Mouse (Mus musculus): ENCODE results near the gene Tex50.

The Tex50 gene

GRCm38 (mm10) chr1:161122661-161123418 is 36.3 kb downstream of the Tex50 start:
- DNase-seq (ENCODE audit: low read depth): no peak

DNA sequence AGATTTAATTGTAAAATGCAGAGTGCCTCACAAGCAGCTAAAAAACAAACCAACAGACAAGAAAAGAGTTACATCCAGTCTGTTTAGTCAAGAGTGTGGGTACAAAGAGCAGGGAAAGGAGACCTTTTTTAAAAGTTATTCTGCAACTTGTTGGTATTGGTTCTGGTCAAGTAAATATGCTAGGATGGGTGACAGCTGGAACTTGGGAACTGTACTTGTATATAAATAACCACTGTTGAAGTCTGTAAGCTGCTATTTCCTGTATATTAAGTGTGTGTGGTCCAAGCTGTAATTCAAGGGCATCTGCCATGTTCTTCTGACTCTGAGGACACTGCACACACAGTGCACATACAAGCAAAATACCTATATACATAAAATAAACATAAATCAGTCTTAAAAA is 44.5 kb downstream of the Tex50 start:
- no peak for DNase-seq (ENCODE audit: low read depth)

DNA sequence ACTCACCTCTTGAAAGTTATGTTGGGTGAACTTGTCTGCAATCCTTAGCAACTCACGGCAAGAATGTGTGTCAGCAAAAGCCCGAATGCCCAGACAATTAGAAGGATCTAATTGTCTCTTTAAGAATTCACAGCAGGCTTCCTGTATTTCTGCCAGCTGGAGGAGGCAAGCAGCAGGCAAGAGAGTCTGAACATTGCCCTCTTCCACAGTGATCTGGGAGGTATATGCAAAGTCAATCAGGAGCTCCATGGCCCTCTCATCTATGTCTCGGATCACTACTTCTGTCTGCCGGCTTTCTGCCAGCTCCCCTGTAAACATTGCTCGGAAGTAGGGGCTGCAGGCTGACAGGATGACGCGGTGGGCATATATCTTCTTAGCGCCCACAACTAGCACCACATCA is 49.9 kb downstream of the Tex50 start:
- DNase-seq (ENCODE audit: low read depth): no peak

Measured in induced T-regulatory cell, adult 2 months (primary cell).